Mouse (Mus musculus) ES-Bruce4 (cell line): ENCODE data around the gene Gemin4. TPM values are rescaled to one million over a fixed set of nuclear protein-coding genes. Genes with fewer than 3 reads are reported as not detected.

ENCODE experiments used
- H3K27ac ChIP-seq: 2 replicates; pipeline ENCODE4 v1.5.1; 2012; ENCODE audit warnings: low read length, inconsistent platforms; ENCODE audit not compliant: insufficient read depth
- H3K27me3 ChIP-seq: 2 replicates; pipeline ENCODE4 v1.6.1; 2012; ENCODE audit warnings: mild to moderate bottlenecking, low read length, inconsistent platforms; ENCODE audit not compliant: control insufficient read depth, poor library complexity, insufficient read depth, severe bottlenecking
- H3K36me3 ChIP-seq: 2 replicates; pipeline ENCODE4 v1.6.1; 2012; ENCODE audit warnings: inconsistent platforms, mild to moderate bottlenecking, low read length, moderate library complexity; ENCODE audit not compliant: control insufficient read depth, poor library complexity, insufficient read depth, severe bottlenecking
- H3K4me1 ChIP-seq: one replicate; pipeline ENCODE4 v1.8.1; 2011; ENCODE audit warnings: low read length; ENCODE audit not compliant: control insufficient read depth, insufficient read depth
- H3K4me3 ChIP-seq: 2 replicates; pipeline ENCODE4 v1.5.1; 2011; ENCODE audit warnings: low read depth, mild to moderate bottlenecking, low read length
- H3K9ac ChIP-seq: 2 replicates; pipeline ENCODE4 v1.6.1; 2012; ENCODE audit warnings: low read depth, mild to moderate bottlenecking, inconsistent platforms; ENCODE audit not compliant: poor library complexity, severe bottlenecking
- H3K9me3 ChIP-seq: replicated peaks from 2 replicates; pipeline ENCODE4 v1.6.1; 2012; ENCODE audit warnings: mild to moderate bottlenecking, low read length, inconsistent platforms; ENCODE audit not compliant: control insufficient read depth, poor library complexity, insufficient read depth, severe bottlenecking
- CTCF ChIP-seq: IDR thresholded peaks from one replicate; pipeline ENCODE4 v1.8.1; 2011; ENCODE audit warnings: low read depth, low read length
- EP300 ChIP-seq: IDR thresholded peaks from 2 replicates; pipeline ENCODE4 v1.6.1; 2011; ENCODE audit warnings: low read depth, low read length; ENCODE audit not compliant: insufficient read depth
- POLR2A ChIP-seq: IDR thresholded peaks from one replicate; pipeline ENCODE4 v1.8.1; 2011; ENCODE audit warnings: low read length; ENCODE audit not compliant: insufficient read depth
- polyA plus RNA-seq: library from polyadenylated mRNA; stranded (reverse); fragments of >200 nt; gene quantifications from 2 replicates; pipeline ENCODE4 v1.2.4, GENCODE M21; 2011; ENCODE audit warnings: low read depth; ENCODE audit not compliant: missing spikeins, insufficient read depth, insufficient read length

Gene Gemin4
- polyA plus RNA-seq, 1 experiment = 32.2 TPM

DNA sequence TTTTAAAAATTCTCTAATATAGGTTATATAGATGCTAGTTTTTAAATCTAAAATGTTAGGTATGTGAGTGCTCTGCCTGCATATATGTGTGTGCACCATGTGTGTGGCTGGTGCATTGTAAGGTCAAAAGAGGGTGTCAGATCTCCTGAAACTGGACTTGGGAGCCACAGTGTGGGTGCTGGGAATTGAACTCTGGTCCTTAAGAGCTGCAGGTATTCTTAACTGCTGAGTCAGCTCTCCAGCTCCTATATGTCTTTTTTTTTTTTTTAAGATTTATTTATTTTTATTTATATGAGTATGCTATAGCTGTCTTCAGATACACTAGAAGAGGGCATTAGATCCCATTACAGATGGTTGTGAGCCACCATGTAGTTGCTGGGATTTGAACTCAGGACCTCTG is 29.0 kb upstream of the Gemin4 start:
- H3K36me3 ChIP-seq = peaks cover 5% of the 10 kb centered on the region; the same call in 1 of the 2 replicates
- no peak overlapping the region for H3K4me3 ChIP-seq
- H3K9me3 ChIP-seq = no peaks in the 10 kb centered on the region
- no peak overlapping the region for H3K9ac ChIP-seq
- TF ChIP-seq EP300 (no peak), POLR2A (no peak)
- no peak overlapping the region for H3K27ac ChIP-seq
- no peaks in the 10 kb centered on the region for H3K4me1 ChIP-seq
- H3K27me3 ChIP-seq = no peaks in the 10 kb centered on the region

DNA sequence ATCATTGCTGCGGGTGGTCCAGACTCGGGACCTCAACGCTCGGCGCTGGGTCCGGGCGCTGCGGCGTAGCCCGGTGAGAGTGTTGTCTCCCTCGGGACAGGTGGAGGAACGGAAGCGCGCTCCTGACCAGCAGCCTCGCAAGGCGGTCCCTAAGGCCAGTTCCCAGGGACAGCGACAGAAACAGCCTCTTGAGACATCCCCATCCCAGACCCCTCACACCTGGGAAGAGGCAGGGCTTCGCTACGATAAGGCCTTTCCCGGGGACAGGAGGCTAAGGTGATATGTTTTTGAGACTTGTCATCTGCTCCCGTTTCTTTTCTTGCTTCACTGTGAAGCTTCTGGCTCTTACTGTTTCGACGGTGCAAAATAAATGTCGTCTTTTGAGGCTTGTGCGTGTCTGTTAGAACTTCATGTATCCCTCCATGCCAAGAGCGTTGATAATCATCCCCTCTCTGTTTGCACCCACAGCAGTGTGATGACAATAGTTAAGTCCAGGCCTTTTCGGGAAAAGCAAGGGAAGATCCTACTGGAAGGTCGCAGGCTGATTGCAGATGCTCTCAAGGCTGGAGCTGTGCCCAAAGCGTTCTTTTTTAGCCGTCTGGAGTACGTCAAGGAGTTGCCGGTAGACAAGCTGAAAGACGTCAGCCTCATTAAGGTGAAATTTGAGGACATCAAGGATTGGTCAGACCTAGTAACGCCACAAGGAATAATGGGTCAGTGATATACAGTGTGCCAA is 26.5 kb upstream of the Gemin4 start:
- H3K27me3 ChIP-seq = no peaks in the 10 kb centered on the region
- no peaks in the 10 kb centered on the region for H3K9me3 ChIP-seq
- peak overlapping the region; percentile 82 for H3K4me3 ChIP-seq
- no peak overlapping the region for H3K27ac ChIP-seq
- no peaks in the 10 kb centered on the region for H3K4me1 ChIP-seq
- peak overlapping the region; percentile 75 for H3K9ac ChIP-seq
- H3K36me3 ChIP-seq = peaks cover 18% of the 10 kb centered on the region
- no peak for TF ChIP-seq EP300
- no peak for TF ChIP-seq POLR2A
- no peak for TF ChIP-seq CTCF

DNA sequence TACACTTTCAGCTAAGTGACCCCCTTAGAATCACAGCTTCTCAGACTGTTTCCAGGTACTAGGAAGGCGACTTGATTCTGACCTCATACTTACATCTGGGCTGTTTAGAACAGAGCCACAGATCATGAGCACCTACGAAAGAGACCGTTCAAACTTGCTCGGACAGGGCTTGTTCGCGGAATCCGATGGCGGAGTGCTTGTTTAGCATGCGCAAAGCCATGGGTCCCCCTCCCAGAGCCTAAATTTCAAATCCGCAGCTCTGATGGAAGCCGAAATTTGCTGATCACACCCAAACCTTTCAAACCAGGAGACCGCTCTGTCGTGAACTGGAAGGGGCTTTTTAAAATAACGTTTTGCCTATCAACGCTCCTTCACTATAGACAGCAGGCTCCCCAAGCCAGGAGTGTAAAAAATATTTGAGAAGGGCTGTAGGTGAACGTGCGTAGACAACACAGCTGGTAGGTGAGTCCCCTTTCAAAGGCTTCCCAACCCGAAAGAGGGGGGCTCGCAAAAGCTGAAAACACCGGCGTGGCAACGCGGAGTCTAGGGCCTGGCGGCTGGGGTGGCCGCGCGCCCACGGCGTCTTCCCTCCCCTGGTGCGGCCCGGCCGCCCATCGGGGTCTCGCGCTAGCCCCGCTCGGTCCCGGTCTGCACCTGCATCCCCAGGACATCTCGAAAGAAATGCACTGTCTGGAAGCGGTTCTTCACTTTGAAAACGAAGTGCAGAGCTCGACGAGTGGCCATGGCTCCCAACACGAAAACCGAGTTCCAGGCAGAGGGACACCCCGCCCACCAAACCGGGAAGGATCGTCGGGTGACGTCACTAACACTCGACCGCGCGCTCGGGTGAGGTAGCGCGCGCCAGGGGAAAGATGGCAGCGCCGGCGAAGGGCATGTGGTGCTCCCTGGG is 25.7 kb upstream of the Gemin4 start, which contains the start of the genes Mrm3 and Glod4:
Gene Mrm3 (plus strand): TSS at position 815 of the 910 bp plus-strand sequence.
Gene Glod4 (minus strand): TSS at position 825 of the 910 bp plus-strand sequence.
- Histone ChIP-seq H3K9me3 (no peaks in the 10 kb centered on the region), H3K4me1 (no peaks in the 10 kb centered on the region), H3K27ac (no peak within 1 kb of the TSS), H3K36me3 (peaks cover 20% of the 10 kb centered on the region), H3K27me3 (no peaks in the 10 kb centered on the region), H3K9ac (peak within 1 kb of the TSS; percentile 75), H3K4me3 (peak within 1 kb of the TSS; percentile 82)
- TF ChIP-seq EP300 = no peak
- peak; percentile 52 for TF ChIP-seq POLR2A

DNA sequence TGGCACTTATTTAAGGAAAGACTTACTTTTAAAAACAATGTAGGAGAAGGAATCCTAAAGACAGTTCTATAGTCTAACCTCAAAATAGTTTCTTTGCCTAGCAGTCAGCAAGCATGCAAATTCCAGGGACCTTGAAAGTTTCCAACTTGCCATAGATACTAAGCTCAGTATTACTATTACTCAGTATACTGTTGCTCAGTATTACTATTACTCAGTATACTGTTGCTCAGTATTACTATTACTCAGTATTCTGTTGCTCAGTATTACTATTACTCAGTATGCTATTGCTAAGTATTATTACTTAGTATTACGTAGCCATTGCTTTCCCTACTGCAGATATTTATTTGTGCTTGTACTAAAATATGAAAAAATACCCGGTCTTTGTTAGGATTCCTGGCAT is 22.3 kb upstream of the Gemin4 start:
- Histone ChIP-seq H3K4me1 (no peaks in the 10 kb centered on the region), H3K36me3 (peaks cover 36% of the 10 kb centered on the region), H3K4me3 (no peak overlapping the region), H3K9me3 (no peaks in the 10 kb centered on the region), H3K9ac (no peak overlapping the region), H3K27ac (no peak overlapping the region), H3K27me3 (no peaks in the 10 kb centered on the region)
- TF ChIP-seq EP300 (no peak), CTCF (no peak), POLR2A (no peak)

DNA sequence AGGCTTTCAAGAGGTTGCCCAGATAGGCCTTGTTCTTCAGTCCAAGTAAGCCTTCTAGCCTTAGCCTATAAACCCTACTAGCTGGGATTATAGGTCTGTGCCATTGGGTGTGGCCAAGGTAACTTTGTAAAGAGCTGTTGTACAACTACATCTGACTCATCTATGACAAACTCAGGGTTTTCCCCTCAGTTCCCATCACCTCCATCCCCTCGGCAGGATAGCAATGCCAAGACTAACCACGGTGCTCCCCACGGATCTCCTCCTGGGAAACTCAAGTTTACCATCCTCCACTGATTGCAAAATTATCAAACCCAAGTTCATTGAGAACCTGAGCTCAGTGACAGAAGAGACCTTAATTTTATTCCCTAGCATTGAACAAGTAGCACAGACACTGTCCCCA is 18.7 kb upstream of the Gemin4 start:
- Histone ChIP-seq H3K9ac (no peak overlapping the region), H3K27me3 (no peaks in the 10 kb centered on the region), H3K9me3 (no peaks in the 10 kb centered on the region), H3K4me3 (no peak overlapping the region), H3K27ac (no peak overlapping the region), H3K4me1 (no peaks in the 10 kb centered on the region), H3K36me3 (peaks cover 60% of the 10 kb centered on the region)
- no peak for TF ChIP-seq EP300
- no peak for TF ChIP-seq CTCF
- TF ChIP-seq POLR2A = no peak

DNA sequence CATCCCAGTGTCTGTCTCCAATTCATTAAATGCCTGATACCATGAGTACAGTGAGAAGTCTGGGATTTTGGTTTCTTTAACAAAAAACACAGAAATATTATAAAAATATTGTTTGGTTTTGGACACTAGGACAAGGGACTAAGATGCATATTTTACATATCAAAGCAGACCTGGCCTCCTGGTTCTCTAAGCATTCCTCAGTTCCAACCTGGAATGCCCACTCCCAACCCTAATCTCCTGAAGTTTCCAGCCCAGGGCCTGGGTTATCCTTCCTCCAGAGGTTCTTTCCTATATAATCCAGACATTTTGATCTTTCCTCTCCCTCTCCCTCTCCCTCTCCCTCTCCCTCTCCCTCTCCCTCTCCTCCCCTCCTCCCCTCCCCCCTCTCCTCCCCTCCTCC is 7.6 kb upstream of the Gemin4 start:
- Histone ChIP-seq H3K4me3 (no peak overlapping the region), H3K27me3 (no peaks in the 10 kb centered on the region), H3K27ac (no peak overlapping the region), H3K9ac (no peak overlapping the region), H3K4me1 (no peaks in the 10 kb centered on the region), H3K9me3 (no peaks in the 10 kb centered on the region), H3K36me3 (peaks cover 28% of the 10 kb centered on the region)
- no peak for TF ChIP-seq POLR2A
- TF ChIP-seq EP300 = no peak
- TF ChIP-seq CTCF = no peak
